Mouse (Mus musculus) lung, embryonic 15.5 days (tissue): Measurements from ENCODE around the gene 9130409I23Rik. TPM values are rescaled to one million over a fixed set of nuclear protein-coding genes. Genes with fewer than 3 reads are reported as not detected.

Experiments used
- ATAC-seq: fragments of 200-750 bp; cut with Nextera tagmentation; 2 replicates; pipeline ENCODE4 v1.8.0; 2017; ENCODE audit warnings: moderate number of reproducible peaks, borderline replicate concordance; ENCODE audit not compliant: low FRiP score, low TSS enrichment; ENCODE audit errors: extremely low read depth
- H3K27ac ChIP-seq: fragments of 300-500 bp; sonication (generic); 2 replicates; pipeline ENCODE4 v1.5.1; 2015; ENCODE audit warnings: moderate library complexity, mild to moderate bottlenecking, inconsistent platforms
- H3K27me3 ChIP-seq: fragments of 300-500 bp; sonication (generic); 2 replicates; pipeline ENCODE4 v1.6.1; 2015; ENCODE audit warnings: inconsistent platforms
- H3K36me3 ChIP-seq: fragments of 300-500 bp; sonication (generic); 2 replicates; pipeline ENCODE4 v1.6.1; 2015; ENCODE audit warnings: inconsistent platforms
- H3K4me1 ChIP-seq: fragments of 300-500 bp; sonication (generic); 2 replicates; pipeline ENCODE4 v1.6.1; 2015; ENCODE audit warnings: inconsistent platforms
- H3K4me2 ChIP-seq: fragments of 300-500 bp; sonication (generic); 2 replicates; pipeline ENCODE4 v1.6.1; 2015; ENCODE audit warnings: inconsistent platforms, mild to moderate bottlenecking, moderate library complexity
- H3K4me3 ChIP-seq: fragments of 300-500 bp; sonication (generic); 2 replicates; pipeline ENCODE4 v1.5.1; 2015; ENCODE audit warnings: mild to moderate bottlenecking, inconsistent platforms
- H3K9ac ChIP-seq: fragments of 300-500 bp; sonication (generic); 2 replicates; pipeline ENCODE4 v1.6.1; 2015; ENCODE audit warnings: inconsistent platforms
- H3K9me3 ChIP-seq: fragments of 300-500 bp; sonication (generic); 2 replicates; pipeline ENCODE4 v1.6.1; 2016; ENCODE audit warnings: inconsistent platforms
- WGBS: fragments of 180-500 bp; shearing (Covaris S2); methylation state at CpG from one replicate; pipeline ENCODE4 v1.1.7; 2015; 5-methylcytosine and 5-hydroxymethylcytosine counted together
- polyA plus RNA-seq: library from polyadenylated mRNA; unstranded; fragments of >200 nt; fragmentation: Nextera tagmentation; extraction: Ambion mirVana; gene quantifications from 2 replicates; pipeline ENCODE4 v1.2.1, GENCODE M21; 2015

The 9130409I23Rik gene
- polyA plus RNA-seq, result not detected in 2 replicates

- H3K9me3 ChIP-seq, result no peaks in the 10 kb centered on the region
- H3K4me3 ChIP-seq, result no peak within 1 kb of the TSS
- H3K9ac ChIP-seq, result no peak within 1 kb of the TSS
- WGBS, result 67% methylated on average over 6 of the region's 6 CpGs
- ATAC-seq, result no peak
- no peak within 1 kb of the TSS for H3K27ac ChIP-seq
- H3K4me2 ChIP-seq, result no peak within 1 kb of the TSS
- H3K27me3 ChIP-seq, result no peaks in the 10 kb centered on the region
- no peaks in the 10 kb centered on the region for H3K4me1 ChIP-seq
- H3K36me3 ChIP-seq, result no peaks in the 10 kb centered on the region
Measured at GRCm38 (mm10) chr1:181050937-181051336, at the start of gene 9130409I23Rik. 9130409I23Rik (plus strand) TSS chr1:181051237.

GRCm38 (mm10) chr1:181001621-181002020, 49.4 kb upstream of the 9130409I23Rik start:
- H3K9me3 ChIP-seq, result no peaks in the 10 kb centered on the region
- H3K36me3 ChIP-seq, result no peaks in the 10 kb centered on the region
- H3K4me1 ChIP-seq, result no peaks in the 10 kb centered on the region
- no peak overlapping the region for H3K27ac ChIP-seq
- no peak for ATAC-seq
- H3K4me3 ChIP-seq, result no peak overlapping the region
- 82% methylated on average over 3 of the region's 3 CpGs for WGBS
- H3K9ac ChIP-seq, result no peak overlapping the region
- no peak overlapping the region for H3K4me2 ChIP-seq
- H3K27me3 ChIP-seq, result no peaks in the 10 kb centered on the region

- ATAC-seq, result no peak
- Histone ChIP-seq H3K36me3 (no peaks in the 10 kb centered on the region), H3K4me2 (no peak overlapping the region)
Measured at GRCm38 (mm10) chr1:181003790-181004189, 47.2 kb upstream of the 9130409I23Rik start.

GRCm38 (mm10) chr1:181005331-181005730, 45.7 kb upstream of the 9130409I23Rik start:
- WGBS, result 67% methylated on average over 8 of the region's 8 CpGs
- no peak for ATAC-seq
- 0 out of 2 replicates have a peak, but pooled peaks cover 4% of the 10 kb centered on the region for H3K4me1 ChIP-seq

More at GRCm38 (mm10) chr1:181003790-181004189, 47.2 kb upstream of the 9130409I23Rik start:
- H3K27ac ChIP-seq, result no peak overlapping the region
- H3K27me3 ChIP-seq, result no peaks in the 10 kb centered on the region
- no peaks in the 10 kb centered on the region for H3K9me3 ChIP-seq
- no peak overlapping the region for H3K9ac ChIP-seq
- WGBS, result 76% methylated on average over 2 of the region's 2 CpGs
- H3K4me1 ChIP-seq, result no peaks in the 10 kb centered on the region
- no peak overlapping the region for H3K4me3 ChIP-seq

GRCm38 (mm10) chr1:181007831-181008230, 43.2 kb upstream of the 9130409I23Rik start:
- no peaks in the 10 kb centered on the region for H3K27me3 ChIP-seq
- no peak overlapping the region for H3K4me3 ChIP-seq
- 81% methylated on average over 6 of the region's 6 CpGs for WGBS
- H3K4me1 ChIP-seq, result 0 out of 2 replicates have a peak, but pooled peaks cover 9% of the 10 kb centered on the region
- no peak overlapping the region for H3K9ac ChIP-seq
- H3K36me3 ChIP-seq, result no peaks in the 10 kb centered on the region
- no peak overlapping the region for H3K4me2 ChIP-seq
- no peak for ATAC-seq
- H3K9me3 ChIP-seq, result no peaks in the 10 kb centered on the region
- H3K27ac ChIP-seq, result no peak overlapping the region

More at GRCm38 (mm10) chr1:181005331-181005730, 45.7 kb upstream of the 9130409I23Rik start:
- no peak overlapping the region for H3K9ac ChIP-seq
- no peaks in the 10 kb centered on the region for H3K36me3 ChIP-seq
- H3K27ac ChIP-seq, result no peak overlapping the region
- no peaks in the 10 kb centered on the region for H3K9me3 ChIP-seq
- no peak overlapping the region for H3K4me3 ChIP-seq
- H3K4me2 ChIP-seq, result no peak overlapping the region
- H3K27me3 ChIP-seq, result no peaks in the 10 kb centered on the region

- Histone ChIP-seq H3K4me2 (no peak overlapping the region), H3K9ac (no peak overlapping the region), H3K27ac (no peak overlapping the region), H3K36me3 (no peaks in the 10 kb centered on the region), H3K27me3 (no peaks in the 10 kb centered on the region), H3K9me3 (no peaks in the 10 kb centered on the region), H3K4me3 (no peak overlapping the region), H3K4me1 (0 out of 2 replicates have a peak, but pooled peaks cover 9% of the 10 kb centered on the region)
- no peak for ATAC-seq
- WGBS, result 96% methylated on average over 2 of the region's 2 CpGs
Measured at GRCm38 (mm10) chr1:181008266-181008665, 42.8 kb upstream of the 9130409I23Rik start.

- Histone ChIP-seq H3K4me1 (0 out of 2 replicates have a peak, but pooled peaks cover 9% of the 10 kb centered on the region), H3K9me3 (no peaks in the 10 kb centered on the region), H3K4me3 (no peak overlapping the region), H3K27me3 (no peaks in the 10 kb centered on the region), H3K4me2 (no peak overlapping the region), H3K9ac (no peak overlapping the region), H3K36me3 (no peaks in the 10 kb centered on the region), H3K27ac (no peak overlapping the region)
- 71% methylated on average over 4 of the region's 4 CpGs for WGBS
- no peak for ATAC-seq
Measured at GRCm38 (mm10) chr1:181009011-181009590, 41.9 kb upstream of the 9130409I23Rik start.

- 39% methylated on average over 3 of the region's 3 CpGs for WGBS
- H3K27ac ChIP-seq, result no peak overlapping the region
Measured at GRCm38 (mm10) chr1:181009754-181010153, 41.3 kb upstream of the 9130409I23Rik start.

GRCm38 (mm10) chr1:181010171-181010932, 40.7 kb upstream of the 9130409I23Rik start:
- Histone ChIP-seq H3K9ac (no peak overlapping the region), H3K4me3 (no peak overlapping the region), H3K27ac (no peak overlapping the region), H3K9me3 (no peaks in the 10 kb centered on the region), H3K4me2 (no peak overlapping the region), H3K27me3 (no peaks in the 10 kb centered on the region), H3K36me3 (no peaks in the 10 kb centered on the region), H3K4me1 (peaks cover 14% of the 10 kb centered on the region)
- ATAC-seq, result 0 out of 2 replicates have a peak, but pooled peaks have one; percentile 39
- 54% methylated on average over 4 of the region's 4 CpGs for WGBS

More at GRCm38 (mm10) chr1:181009754-181010153, 41.3 kb upstream of the 9130409I23Rik start:
- no peak for ATAC-seq
- Histone ChIP-seq H3K36me3 (no peaks in the 10 kb centered on the region), H3K27me3 (no peaks in the 10 kb centered on the region), H3K4me3 (no peak overlapping the region), H3K9me3 (no peaks in the 10 kb centered on the region), H3K9ac (no peak overlapping the region), H3K4me2 (no peak overlapping the region), H3K4me1 (0 out of 2 replicates have a peak, but pooled peaks cover 9% of the 10 kb centered on the region)

GRCm38 (mm10) chr1:181011601-181012000, 39.4 kb upstream of the 9130409I23Rik start:
- Histone ChIP-seq H3K4me2 (no peak overlapping the region), H3K4me3 (no peak overlapping the region), H3K4me1 (peaks cover 26% of the 10 kb centered on the region), H3K27ac (no peak overlapping the region), H3K9ac (no peak overlapping the region), H3K9me3 (no peaks in the 10 kb centered on the region), H3K36me3 (no peaks in the 10 kb centered on the region), H3K27me3 (no peaks in the 10 kb centered on the region)
- no peak for ATAC-seq
- WGBS, result 70% methylated on average over 5 of the region's 5 CpGs

GRCm38 (mm10) chr1:181012416-181012815, 38.6 kb upstream of the 9130409I23Rik start:
- no peaks in the 10 kb centered on the region for H3K9me3 ChIP-seq
- ATAC-seq, result no peak
- peaks cover 28% of the 10 kb centered on the region for H3K4me1 ChIP-seq
- WGBS, result 73% methylated on average over 3 of the region's 3 CpGs
- no peak overlapping the region for H3K4me3 ChIP-seq
- no peak overlapping the region for H3K9ac ChIP-seq
- no peak overlapping the region for H3K4me2 ChIP-seq
- no peak overlapping the region for H3K27ac ChIP-seq
- no peaks in the 10 kb centered on the region for H3K27me3 ChIP-seq
- H3K36me3 ChIP-seq, result no peaks in the 10 kb centered on the region

GRCm38 (mm10) chr1:181013446-181013845, 37.6 kb upstream of the 9130409I23Rik start:
- no peaks in the 10 kb centered on the region for H3K9me3 ChIP-seq
- H3K27ac ChIP-seq, result no peak overlapping the region
- no peak overlapping the region for H3K4me3 ChIP-seq
- H3K36me3 ChIP-seq, result no peaks in the 10 kb centered on the region
- H3K4me1 ChIP-seq, result peaks cover 28% of the 10 kb centered on the region
- no peaks in the 10 kb centered on the region for H3K27me3 ChIP-seq
- no peak overlapping the region for H3K4me2 ChIP-seq
- no peak overlapping the region for H3K9ac ChIP-seq
- WGBS, result 57% methylated on average over 6 of the region's 6 CpGs
- no peak for ATAC-seq
